Mouse (Mus musculus) cerebellum, adult 9-10 months (tissue): Measurements from ENCODE around the gene Ern1.
"Not testable (repeated sequence)": the region's sequence is repeated elsewhere in the genome, so short reads cannot be mapped to it uniquely, and the experiment has no call there.

Experiments used
- DNase-seq: peaks from one replicate; pipeline ENCODE4 v3.0.0; 2022

The Ern1 gene

DNA sequence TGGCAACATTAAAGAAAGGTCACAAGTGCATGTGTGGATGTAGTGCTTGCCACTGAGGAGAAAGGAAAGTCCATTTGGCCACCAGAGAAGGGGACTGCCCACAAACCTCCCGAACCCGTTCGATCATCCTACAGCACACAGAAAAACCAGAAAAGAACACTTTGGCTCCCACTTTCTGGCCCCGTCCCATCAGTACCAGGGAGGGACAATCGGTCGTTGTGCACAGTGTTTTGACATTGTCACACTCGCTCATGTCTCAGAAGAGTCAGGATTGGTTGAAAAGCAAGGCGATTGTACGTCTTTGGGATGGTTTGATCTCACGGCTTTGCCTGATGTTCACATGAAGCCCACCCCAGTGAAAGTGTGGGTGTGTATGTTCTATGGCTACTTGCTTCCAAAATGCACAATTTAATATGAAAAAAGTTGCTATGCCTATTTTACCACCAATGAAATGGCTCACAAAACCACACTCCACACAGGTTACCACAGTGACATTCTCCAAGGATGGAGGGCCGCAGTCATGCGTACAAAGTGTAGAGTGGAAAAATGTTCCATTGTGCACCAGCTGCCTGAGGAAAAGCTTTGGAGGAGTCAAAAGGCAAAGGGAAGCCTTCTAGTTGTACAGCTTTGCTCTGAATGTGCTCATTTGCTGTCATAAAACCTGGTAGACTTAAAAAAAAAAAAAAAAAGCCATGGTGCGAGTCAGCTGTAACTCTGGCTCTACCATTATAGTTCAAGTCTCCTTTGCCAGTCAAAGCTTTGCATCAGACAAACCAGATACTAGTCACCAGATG lies 15.2 kb upstream of the Ern1 start:
- DNase-seq: no peak

DNA sequence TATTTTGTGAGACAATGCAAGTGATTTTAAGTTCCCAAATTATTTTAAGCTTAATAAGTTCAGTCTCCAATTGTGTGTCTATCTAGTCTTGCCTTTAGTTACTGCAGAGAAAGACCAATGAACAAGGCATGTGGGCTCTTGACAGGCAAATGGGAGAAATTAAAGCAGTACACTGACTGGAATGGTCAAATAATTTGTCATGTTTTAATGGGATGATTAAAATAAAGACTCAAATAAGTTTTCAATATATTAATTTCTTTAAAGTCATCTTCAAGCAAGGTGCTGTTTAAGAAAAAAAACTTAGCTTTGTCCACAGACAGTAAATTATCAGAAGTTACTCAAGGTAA lies 14.5 kb upstream of the Ern1 start:
- DNase-seq: no peak

DNA sequence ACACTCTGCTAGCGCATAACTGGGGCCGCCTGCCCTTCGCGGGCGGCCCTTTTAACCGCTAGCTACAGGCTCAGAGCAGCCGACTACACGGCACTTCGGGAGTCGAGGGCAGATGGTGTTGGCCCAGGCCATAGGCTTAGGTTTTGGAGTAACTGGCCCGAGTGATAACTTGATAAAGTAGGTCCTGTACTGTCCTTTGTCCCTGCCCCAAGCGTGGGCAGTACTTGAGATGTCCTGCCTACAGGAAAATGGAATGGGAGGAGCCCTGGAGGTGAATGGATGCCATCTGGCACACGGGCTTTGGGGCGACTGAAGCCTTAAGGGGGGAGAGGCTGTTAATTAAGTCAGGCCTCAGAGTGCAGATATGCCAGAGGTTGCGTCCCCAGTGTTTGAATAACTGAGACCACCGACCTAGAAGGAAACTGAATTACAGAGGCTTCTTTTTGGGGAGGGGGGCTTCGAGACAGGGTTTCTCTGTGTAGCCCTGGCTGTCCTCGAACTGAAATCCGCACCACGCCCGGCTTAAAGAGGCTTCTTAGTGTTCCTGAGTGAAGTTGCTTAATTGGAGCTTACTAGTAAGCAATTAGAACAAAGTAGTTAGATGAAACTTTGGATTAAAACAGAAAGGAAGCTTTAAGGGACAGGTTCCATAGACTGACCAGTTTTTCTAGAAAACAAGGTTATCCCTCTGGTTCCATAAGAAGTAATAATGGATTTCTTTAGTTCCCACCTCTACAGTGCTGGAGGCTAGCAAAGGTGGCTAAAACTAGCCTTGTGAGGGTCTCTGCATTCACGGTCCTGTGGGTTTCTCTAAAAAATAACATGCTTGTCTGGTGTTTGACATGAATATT lies 13.9 kb upstream of the Ern1 start:
- DNase-seq: peak; percentile 74

DNA sequence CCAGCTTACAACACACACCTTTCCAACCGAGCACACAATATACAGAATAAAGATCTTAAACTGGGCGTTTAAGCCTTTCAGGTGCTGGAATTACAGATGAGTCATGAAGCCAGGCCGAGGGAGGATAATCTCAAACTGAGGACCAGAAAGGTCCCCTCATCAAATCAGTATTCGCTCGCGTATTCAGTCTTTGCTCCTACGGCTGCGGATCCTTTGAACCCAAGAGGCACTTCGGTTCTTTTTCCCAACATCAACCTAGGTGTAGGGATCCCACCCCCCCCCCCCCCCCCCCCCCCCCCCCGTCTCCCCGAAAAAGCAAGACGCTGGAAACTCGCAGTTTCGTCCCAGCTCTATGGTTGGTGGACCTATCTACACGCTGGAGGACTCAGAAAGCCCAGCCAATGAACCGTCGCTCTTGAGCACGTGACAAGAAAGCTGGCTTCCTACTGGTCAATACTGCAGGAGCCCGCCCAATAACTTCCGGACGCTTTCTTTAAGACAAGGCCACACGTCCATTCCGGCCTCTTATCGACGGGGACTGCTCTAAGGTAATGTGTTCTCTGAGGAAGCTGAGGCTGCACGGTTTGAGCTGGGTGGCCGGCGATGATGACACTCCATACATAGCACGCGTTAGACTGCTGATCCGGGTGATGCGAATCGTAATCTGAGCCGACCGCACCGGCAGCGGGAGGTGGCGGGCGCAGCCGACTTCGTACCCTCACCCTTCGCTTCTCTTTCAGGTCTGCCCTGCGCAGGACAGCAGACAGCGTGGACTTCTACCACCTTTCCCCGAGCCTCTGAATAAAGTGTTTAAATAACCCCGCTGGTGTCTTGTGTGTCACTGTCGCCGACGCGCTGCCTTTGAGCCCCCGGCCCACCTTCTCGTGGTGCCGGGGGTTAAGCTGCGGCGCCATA lies 13.0 kb upstream of the Ern1 start:
- DNase-seq: peak; percentile 98

DNA sequence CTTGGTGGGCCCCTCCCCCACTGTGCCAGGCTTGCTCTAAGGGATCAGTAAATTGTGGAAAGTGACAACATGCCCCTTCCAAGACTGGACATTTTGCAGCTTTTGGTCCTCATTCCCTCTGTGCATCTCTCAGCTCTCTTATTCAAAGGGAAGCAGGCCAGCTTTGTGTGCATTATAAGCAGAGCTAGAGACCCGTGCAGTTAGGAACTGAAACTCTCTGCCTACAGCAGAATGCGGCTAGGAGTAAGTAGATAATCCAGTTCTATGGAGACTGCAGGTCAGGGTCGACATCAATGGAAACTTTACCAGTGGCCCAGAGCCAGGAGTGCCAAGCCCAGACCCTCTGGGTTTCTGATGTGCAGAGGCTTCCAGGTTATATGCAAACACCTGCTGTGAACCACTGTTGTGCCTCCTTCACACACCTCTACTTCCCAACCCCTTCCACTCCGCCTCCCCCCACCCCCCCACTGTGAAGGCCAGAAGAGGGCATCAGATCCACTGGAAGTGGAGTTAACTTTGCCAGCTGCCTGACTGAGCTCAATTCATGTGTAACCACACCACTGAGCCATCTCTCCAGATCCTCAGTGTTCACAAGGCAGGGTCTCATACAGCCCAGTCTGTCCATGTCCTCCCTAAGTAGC lies 11.2 kb upstream of the Ern1 start:
- no peak for DNase-seq

DNA sequence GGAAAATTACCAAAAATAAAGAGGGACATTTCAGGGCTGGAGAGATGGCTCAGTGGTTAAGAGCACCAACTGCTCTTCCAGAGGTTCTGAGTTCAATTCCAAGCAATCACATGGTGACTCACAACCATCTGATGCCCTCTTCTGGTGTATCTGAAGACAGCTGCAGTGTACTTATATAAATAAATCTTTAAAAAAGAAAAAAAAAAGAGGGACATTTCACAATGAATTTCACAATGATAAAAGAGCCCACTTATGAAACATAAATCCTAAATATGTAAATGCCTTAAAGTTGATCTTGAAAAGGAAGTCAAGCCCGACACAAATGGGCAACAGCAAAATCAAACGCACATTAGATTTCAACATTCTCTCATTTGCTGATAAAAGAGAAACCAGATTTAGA lies 10.3 kb upstream of the Ern1 start:
- no peak for DNase-seq

DNA sequence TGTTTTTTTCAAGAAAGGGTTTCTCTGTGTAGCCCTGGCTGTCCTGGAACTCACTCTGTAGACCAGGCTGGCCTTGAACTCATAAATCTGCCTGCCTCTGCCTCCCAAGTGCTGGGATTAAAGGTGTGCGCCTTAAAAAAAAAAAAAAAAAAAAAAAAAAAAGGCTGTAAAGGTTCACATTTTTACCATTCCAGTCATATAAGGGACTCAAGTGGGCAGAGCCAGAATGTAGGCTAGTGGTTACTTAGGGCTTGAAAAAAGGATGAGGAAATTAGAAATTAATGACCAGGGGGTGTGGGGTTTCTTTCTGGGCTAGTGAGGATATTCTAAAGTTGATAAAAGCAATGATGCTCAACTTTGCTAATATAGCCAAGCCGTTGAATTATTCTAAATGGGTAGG lies 9.4 kb upstream of the Ern1 start:
- not testable (repeated sequence) for DNase-seq

DNA sequence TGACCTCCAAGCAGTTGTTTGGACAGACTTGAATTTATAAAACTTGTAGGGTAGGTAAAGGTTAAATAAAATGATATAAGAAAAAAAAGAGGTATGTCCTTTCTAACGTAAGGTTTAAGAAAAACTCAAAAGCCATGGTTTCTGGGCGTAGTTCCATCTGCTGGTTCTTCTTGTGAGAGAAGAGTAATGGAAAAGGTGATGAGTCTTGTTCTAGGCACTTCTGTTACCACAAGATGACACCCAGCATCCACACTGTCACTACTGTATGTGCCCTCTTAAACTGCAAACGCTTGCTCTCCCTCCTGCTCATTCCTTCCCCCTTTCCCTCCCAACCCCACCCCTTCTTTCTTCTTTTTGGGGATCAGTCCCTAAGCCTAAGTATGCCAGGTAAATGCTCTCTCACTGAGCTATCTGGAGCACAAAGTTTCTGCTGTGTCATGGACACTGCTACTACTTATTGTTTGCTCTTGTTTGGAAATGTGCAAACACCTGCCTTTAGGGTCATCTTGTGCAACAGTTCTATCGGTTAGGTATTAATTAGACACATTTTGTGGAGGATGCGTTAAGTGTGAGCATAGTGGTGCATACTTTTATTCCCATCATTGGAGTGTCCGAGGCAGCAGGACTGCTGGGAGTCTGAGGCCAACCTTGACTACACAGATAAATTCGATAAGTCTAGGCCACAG lies 5.5 kb upstream of the Ern1 start:
- no peak for DNase-seq

DNA sequence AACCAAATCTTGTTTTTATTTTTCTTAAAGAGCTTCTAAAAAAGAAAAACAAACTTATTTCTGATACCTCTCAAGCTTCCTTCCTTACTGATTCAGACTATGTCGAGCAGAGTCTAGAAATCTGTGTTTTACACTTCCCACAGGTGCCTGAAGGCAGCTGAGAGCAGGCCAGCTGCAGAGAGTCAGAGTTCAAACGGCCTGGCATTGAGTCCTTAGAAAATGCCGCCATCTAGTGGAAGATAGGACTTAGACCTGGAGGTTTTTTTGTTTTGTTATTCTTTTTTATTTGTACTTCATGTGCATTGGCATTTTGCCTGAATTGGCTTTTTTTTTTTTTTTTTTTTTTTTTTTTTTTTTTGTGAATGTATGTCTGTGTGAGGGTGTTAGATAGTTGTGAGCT lies 3.7 kb upstream of the Ern1 start:
- peak; percentile 75 for DNase-seq

DNA sequence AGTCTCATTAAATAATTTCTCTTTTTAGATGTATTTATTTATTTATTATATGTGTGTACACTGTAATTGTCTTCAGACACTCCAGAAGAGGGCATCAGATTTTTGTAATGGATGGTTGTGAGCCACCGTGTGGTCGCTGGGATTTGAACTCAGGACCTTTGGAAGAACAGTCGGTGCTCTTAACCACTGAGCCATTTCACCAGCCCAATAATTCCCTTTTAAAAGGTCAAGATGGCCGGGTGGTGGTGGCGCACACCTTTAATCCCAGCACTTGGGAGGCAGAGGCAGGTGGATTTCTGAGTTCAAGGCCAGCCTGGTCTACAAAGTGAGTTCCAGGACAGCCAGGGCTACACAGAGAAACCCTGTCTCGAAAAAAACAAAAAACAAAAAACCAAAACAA lies 2.9 kb upstream of the Ern1 start:
- DNase-seq: not testable (repeated sequence)

DNA sequence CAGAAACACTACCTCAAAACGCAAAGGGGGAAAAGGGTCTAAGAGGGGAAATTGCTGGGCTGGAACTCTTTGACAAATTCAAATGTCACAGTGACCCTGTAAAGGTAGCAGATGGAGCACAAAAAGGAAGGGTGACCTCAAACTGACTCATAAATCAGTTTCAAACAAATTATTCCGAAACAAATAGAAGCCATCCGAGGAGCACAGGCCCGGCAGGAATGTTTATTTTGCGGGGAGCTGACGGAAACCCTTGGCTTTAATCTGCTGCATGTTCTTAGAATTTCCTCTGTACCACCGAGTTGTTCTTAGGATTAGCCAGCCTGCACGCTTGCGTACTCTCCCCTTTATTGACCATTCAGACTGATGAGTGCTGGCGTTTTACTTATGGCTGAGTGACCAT lies 2.4 kb upstream of the Ern1 start:
- no peak for DNase-seq

DNA sequence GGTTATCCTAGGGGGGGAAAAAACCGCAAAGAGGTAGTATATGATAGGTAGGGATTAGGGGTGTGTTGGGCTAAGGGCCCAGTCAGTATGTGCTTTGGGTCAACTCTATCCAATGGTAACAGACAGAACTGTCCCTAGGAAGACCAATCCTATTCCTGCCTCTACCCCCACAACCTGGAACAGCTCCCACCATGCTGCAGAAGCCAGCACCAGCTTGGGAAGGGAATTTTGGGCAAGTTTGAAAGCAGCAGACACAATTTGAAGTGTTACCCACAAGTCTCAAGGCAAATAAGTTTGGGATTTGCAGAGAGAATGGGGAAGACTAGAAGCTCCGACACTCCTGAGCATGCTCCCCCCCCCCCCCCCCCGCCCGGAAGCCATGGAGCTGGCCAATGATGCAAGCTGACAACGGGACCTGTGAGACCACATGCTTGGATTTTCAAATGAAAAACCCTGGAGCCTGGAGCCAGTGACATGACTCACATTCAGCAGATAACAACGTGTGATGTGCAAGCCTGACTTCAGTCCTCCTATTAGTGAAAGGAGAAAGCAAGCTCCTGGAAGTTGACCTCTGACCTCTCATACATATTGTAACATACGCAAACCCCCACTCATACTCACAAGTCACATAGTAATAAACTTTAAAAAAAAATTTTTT lies 1.5 kb upstream of the Ern1 start:
- DNase-seq: no peak

DNA sequence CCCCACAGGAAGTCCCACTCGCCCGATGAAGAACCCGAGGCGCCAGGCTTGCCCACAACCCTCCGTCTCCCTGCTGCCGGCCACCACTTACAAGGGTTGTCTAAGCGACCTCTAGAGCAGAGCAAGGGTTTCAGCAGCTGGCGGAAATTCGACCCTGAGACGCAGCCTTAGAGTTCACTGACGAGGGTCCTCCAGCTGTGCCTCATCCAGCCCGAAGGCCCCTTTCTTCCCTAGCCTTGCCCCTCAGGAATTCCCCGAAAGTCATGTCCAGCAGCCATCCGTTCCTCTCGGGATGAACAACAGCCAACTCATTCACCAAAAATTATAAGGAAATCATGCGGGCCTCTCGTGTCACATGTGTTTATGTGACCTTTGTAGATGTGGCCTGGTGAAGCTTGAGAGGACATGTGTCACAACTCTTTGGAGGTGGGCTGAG lies 492 bp upstream of the Ern1 start:
- peak; percentile 48 for DNase-seq

DNA sequence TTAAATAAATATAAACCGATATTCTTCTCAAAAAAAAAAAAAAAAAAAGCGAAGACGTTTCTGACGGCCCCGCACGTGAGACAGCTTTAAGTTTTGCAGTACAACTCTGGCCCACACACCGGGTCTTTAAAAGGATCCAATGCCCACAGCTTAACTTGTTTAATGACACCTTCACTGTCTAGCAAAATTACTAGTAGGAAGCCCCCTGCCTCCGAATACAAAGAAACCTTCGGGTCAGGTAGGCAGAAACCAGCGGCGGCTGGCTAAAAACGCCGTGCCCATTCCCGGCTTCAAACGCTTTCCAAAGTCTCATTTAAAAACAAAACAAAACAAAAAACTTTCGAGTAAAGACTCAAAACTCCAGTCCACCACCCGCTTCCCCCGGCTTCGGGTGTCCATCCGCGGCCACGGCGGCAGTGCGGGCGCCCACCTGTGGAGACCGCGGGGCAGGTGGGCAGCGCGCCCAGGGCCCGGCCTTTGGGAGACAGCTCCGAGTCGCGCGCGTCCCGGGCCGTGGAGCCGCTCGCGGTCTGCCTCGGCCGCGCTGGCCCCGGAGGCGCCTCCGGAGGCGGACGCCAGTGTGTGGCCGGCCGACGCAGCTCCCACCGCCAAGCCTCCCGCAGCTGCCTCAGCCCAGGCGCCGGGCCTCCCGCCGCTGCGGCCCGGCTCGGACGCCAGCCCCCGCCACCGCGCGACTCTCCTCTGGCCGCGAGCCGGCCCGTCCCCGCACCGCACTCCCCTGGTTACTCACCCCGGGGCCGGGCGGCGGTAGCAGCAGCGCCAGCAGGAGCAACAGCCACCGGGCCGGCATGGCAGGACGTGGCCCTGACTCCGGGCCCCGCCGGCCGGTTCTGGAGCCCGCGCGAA lies 553 bp downstream of the Ern1 start:
- peak; percentile 53 for DNase-seq

DNA sequence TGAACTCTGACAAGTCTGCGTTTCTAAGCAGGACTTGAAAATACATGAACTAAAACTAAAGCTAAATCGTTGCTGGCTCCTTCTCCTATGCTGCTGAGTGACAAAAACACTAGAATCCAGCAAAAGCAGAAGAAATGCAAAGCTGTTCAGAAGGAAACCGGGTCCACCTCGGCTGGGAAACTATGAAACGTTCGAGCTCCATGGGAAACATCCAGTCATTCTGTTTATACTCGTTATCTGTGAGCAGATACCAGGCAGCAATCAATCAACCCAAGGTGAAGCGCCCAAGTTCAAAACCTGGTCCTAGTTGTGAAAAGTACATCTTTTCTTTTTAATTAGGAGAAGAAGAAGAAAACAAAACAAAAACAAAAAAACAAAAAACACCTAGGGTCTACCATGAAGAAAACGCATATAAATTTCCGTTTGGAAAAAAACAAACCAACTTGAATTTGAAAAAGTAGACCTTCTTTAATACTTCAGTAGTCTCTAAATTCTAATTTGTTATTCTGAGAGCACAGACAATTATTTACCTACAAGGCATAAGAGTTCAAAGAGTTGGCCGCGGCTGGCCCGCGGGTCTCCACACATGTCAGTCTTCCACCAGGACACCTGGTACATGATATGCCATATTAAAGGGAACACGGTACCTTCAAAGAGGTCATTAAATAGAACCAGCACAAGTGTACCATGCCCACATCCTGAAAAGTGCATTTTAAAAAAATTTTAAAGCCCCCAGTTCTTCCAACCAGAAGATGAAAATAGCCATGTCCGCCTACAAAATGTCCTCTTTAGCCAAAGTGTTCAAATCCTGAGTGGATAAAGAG lies 1.4 kb downstream of the Ern1 start:
- no peak for DNase-seq

DNA sequence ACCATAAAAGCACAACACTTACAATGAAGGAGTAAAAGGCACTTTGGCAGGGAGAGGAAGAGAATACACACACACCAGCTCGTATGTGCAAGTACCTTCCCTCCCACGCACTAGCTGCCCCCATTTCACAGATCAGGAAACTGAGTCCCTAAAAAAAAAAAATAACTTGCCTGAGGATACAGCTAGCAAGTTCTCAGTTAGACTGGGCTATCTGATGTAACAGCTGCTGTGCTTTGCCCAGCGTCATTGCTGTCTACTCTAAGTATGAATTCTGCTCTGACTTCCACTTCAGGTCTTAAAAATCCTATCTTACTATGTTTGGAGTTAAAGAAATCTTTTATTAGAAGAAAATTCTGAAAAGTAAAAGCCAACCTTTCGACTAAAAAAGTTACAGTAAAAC lies 2.0 kb downstream of the Ern1 start:
- no peak for DNase-seq

DNA sequence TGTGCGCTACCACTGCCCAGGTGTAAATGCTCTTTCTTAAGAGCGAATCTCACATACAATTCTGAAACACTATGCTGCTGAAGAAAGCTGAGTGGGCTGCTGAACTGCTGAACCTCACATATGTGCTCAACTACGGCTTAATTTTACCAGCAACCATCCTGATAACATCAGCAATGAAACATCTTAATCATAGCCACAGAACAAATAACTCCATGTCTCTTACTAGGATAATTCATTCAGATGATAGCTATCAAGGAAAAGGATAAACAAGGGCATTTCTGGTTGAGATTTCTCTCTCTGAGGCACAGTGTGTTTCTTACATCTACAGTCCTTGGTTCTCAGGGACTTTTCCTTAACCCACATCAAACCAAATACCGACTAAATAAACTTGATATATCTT lies 2.8 kb downstream of the Ern1 start:
- DNase-seq: no peak

DNA sequence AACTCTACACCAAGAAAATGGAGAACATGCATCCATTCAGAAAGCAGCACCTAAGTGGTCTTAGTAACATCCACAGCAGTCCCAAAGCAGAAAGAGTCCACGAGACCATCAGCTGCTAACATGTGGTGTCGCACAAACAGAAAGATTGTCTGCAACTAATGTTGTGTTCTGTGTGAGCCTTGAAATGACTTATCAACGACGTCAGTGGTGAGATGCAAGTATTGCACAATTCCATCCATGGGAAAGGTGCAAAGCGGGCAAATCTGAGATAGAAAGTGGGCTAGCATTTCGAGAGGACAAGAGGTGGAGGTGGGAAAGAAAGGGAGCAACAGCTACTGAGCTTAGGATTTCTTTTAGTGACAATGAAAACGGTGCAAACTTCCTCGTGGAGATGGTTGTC lies 4.8 kb downstream of the Ern1 start:
- DNase-seq: no peak

DNA sequence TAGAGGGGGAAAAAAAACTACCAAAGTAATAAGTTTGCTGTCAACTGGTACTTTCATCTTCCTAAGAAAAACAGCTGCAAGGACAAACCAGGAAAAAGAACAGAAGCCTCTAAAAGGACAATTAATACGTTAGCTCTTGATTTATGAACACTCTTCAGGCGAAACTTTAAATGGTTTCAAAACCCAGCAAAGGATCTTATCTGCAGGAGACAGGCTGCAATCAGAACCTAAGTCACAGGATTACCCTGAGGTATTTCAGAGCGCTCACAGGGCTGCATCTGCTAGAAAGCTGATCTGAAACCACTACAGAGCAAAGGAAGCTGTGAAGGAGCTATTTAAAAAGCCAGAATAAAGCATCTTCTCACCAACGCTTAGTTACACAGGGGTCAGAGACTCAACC lies 6.0 kb downstream of the Ern1 start:
- DNase-seq: no peak

DNA sequence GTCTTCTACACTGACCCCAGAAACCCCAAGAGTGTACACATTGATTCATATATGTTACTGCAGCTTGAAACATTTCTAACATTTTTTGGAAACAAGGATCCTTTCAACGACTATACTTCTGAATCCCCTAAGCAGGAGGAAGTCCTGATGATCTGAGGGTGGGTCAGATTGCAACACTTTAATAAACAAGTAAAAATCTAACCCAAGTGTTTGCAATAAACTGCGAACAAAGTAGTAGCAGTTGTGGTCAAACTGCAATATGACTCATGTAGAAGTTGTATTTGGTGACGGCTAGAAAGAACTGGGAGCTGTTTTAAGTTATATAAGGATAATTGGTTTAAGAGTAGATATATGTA lies 7.1 kb downstream of the Ern1 start:
- DNase-seq: no peak
